Mouse (Mus musculus): Measurements from ENCODE around the gene Ttc7.

Ttc7 gene

GRCm38 (mm10) chr17:87337683-87338082, 55.0 kb downstream of the Ttc7 start:
- no peak for DNase-seq (ENCODE audit: low spot score)

- no peak for DNase-seq (ENCODE audit: low spot score)
Observed at GRCm38 (mm10) chr17:87339122-87339521, 56.4 kb downstream of the Ttc7 start.

- DNase-seq (ENCODE audit: low spot score) = no peak
Observed at GRCm38 (mm10) chr17:87343060-87343703, 60.5 kb downstream of the Ttc7 start.

- no peak for DNase-seq (ENCODE audit: low spot score)
Observed at GRCm38 (mm10) chr17:87344441-87345251, 62.0 kb downstream of the Ttc7 start.

- DNase-seq (ENCODE audit: low spot score) = no peak
Observed at GRCm38 (mm10) chr17:87345252-87345593, 62.5 kb downstream of the Ttc7 start.

GRCm38 (mm10) chr17:87348353-87348752, 65.7 kb downstream of the Ttc7 start:
- DNase-seq (ENCODE audit: low spot score) = no peak

- DNase-seq (ENCODE audit: low spot score) = no peak
Observed at GRCm38 (mm10) chr17:87349069-87349468, 66.4 kb downstream of the Ttc7 start.

GRCm38 (mm10) chr17:87349575-87349974, 66.9 kb downstream of the Ttc7 start:
- no peak for DNase-seq (ENCODE audit: low spot score)

GRCm38 (mm10) chr17:87350471-87351240, 68.0 kb downstream of the Ttc7 start:
- peak; percentile 71 for DNase-seq (ENCODE audit: low spot score)

- peak; percentile 48 for DNase-seq (ENCODE audit: low spot score)
Observed at GRCm38 (mm10) chr17:87351241-87352105, 68.8 kb downstream of the Ttc7 start.

GRCm38 (mm10) chr17:87352106-87352897, 69.6 kb downstream of the Ttc7 start:
- no peak for DNase-seq (ENCODE audit: low spot score)

- peak; percentile 76 for DNase-seq (ENCODE audit: low spot score)
Observed at GRCm38 (mm10) chr17:87352898-87353225, 70.2 kb downstream of the Ttc7 start.

GRCm38 (mm10) chr17:87353745-87354320, 71.1 kb downstream of the Ttc7 start:
- no peak for DNase-seq (ENCODE audit: low spot score)

- no peak for DNase-seq (ENCODE audit: low spot score)
Observed at GRCm38 (mm10) chr17:87355456-87355855, 72.8 kb downstream of the Ttc7 start.

GRCm38 (mm10) chr17:87356261-87356660, 73.6 kb downstream of the Ttc7 start:
- DNase-seq (ENCODE audit: low spot score) = no peak

GRCm38 (mm10) chr17:87357506-87357905, 74.8 kb downstream of the Ttc7 start:
- DNase-seq (ENCODE audit: low spot score) = no peak

GRCm38 (mm10) chr17:87361132-87361531, 78.4 kb downstream of the Ttc7 start:
- no peak for DNase-seq (ENCODE audit: low spot score)

GRCm38 (mm10) chr17:87364108-87364507, 81.4 kb downstream of the Ttc7 start:
- no peak for DNase-seq (ENCODE audit: low spot score)

- DNase-seq (ENCODE audit: low spot score) = no peak
Observed at GRCm38 (mm10) chr17:87365268-87365667, 82.6 kb downstream of the Ttc7 start.

- DNase-seq (ENCODE audit: low spot score) = no peak
Observed at GRCm38 (mm10) chr17:87366520-87366919, 83.8 kb downstream of the Ttc7 start.

GRCm38 (mm10) chr17:87367228-87367627, 84.5 kb downstream of the Ttc7 start:
- DNase-seq (ENCODE audit: low spot score) = no peak
